Mouse (Mus musculus): ENCODE measurements around the gene Srebf1. TPM values are rescaled to one million over a fixed set of nuclear protein-coding genes. Genes with fewer than 3 reads are reported as not detected.

Gene Srebf1
- total and polyA plus RNA-seq, 3 experiments: 69.8 to 126 (median 120) TPM

DNA sequence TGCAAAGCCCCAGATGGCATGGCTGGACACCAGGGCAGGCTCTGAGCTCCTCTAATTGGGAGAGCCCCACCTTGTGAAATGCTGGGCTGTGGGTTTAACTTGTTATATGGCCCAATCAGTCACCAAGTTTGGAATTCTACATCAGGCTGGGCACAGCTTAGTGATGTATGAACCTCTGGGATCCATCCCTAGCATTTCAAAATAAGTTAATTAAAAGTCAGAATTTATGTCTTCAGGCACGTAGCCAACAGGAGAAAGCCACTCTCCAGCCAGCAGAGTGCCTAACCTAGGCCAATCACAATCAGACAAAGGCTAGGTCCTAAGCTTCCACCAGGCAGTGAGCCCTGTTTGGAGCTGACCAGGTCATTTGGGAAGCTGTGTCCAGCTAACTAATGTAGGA is 5.7 kb downstream of the Srebf1 start:
- Histone ChIP-seq H3K27me3 (replicated peaks) (no peaks in the 10 kb centered on the region), H3K9me3 (replicated peaks; ENCODE audit: low read length) (peaks cover 3% of the 10 kb centered on the region), H3K4me2 (ENCODE audit: insufficient read depth, low read depth, poor library complexity, severe bottlenecking) (no peak overlapping the region), H3K27ac (ENCODE audit: insufficient read depth, low read depth) (no peak overlapping the region), H3K36me3 (replicated peaks in 1 of 2; ENCODE audit: control insufficient read depth in 1 of 2, insufficient read depth in 1 of 2, low read length in 1 of 2) (peaks cover 16 to 61% of the 10 kb centered on the region in 2 experiments), H3K4me3 (replicated peaks in 1 of 3; ENCODE audit: low read depth in 2 of 3, low read length in 2 of 3, poor library complexity in 1 of 3) (no peak overlapping the region), H3K9ac (ENCODE audit: insufficient read depth, low read depth) (no peak overlapping the region), H3K79me2 (replicated peaks; ENCODE audit: control insufficient read depth, extremely low read depth, insufficient read depth, poor library complexity, severe bottlenecking) (peaks cover 42% of the 10 kb centered on the region), H3K4me1 (ENCODE audit: control insufficient read depth in 1 of 2, insufficient read depth in 2 of 2) (peaks cover 16 to 75% of the 10 kb centered on the region in 2 experiments)
- in situ Hi-C loops (cut with MboI; ENCODE audit: low pct_ligation_motif_present, low pct_unique_long_range_greater_than_20kb, low sequenced_read_pairs): no loop called here
- TF ChIP-seq SMC3 (IDR thresholded peaks at IDR 0.05; ENCODE audit: low read depth, low read length): no peak
- TF ChIP-seq SIN3A (IDR thresholded peaks at IDR 0.05; ENCODE audit: low read length): no peak
- TF ChIP-seq ETS1 (conservative IDR thresholded peaks at IDR 0.05; ENCODE audit: low read depth, low read length): no peak
- TF ChIP-seq JUND (conservative IDR thresholded peaks at IDR 0.05; ENCODE audit: low read depth, low read length): no peak
- TF ChIP-seq MXI1 (IDR thresholded peaks at IDR 0.05; ENCODE audit: low read depth, low read length): no peak
- TF ChIP-seq BHLHE40 (IDR thresholded peaks at IDR 0.05; ENCODE audit: low read depth, low read length): no peak
- no peak for TF ChIP-seq RAD21 (IDR thresholded peaks at IDR 0.05; ENCODE audit: low read depth, low read length)
- no peak for TF ChIP-seq CTCF (conservative IDR thresholded peaks at IDR 0.05 in 1 of 2, IDR thresholded peaks at IDR 0.05 in 1 of 2; ENCODE audit: low read depth in 2 of 2, low read length in 2 of 2)
- TF ChIP-seq POLR2AphosphoS2 (IDR thresholded peaks at IDR 0.05; ENCODE audit: low read depth, low read length): no peak
- no peak for TF ChIP-seq MYC (IDR thresholded peaks at IDR 0.05; ENCODE audit: low read depth, low read length)
- TF ChIP-seq UBTF (IDR thresholded peaks at IDR 0.05; ENCODE audit: low read depth, low read length): no peak
- TF ChIP-seq CHD2 (IDR thresholded peaks at IDR 0.05; ENCODE audit: low read length): no peak
- no peak for TF ChIP-seq POLR2A (IDR thresholded peaks at IDR 0.05; ENCODE audit: low read depth, low read length)
- TF ChIP-seq GABPA (IDR thresholded peaks at IDR 0.05; ENCODE audit: insufficient replicate concordance, low read depth, low read length): no peak
- no peak for TF ChIP-seq MAX (IDR thresholded peaks at IDR 0.05; ENCODE audit: low read length)
- TF ChIP-seq NELFE (IDR thresholded peaks at IDR 0.05; ENCODE audit: low read depth, low read length): no peak
- TF ChIP-seq TCF12 (IDR thresholded peaks at IDR 0.05; ENCODE audit: low read depth, low read length): no peak
- TF ChIP-seq PAX5 (IDR thresholded peaks at IDR 0.05; ENCODE audit: low read length): no peak
- TF ChIP-seq HCFC1 (IDR thresholded peaks at IDR 0.05; ENCODE audit: low read depth, low read length): no peak
- no peak for DNase-seq (ENCODE audit: extremely low read depth)
- dilution Hi-C loops (cut with MboI; ENCODE audit: extremely low pct_ligation_motif_present, extremely low pct_unique_long_range_greater_than_20kb, low sequenced_read_pairs): no loop called here

- Histone ChIP-seq H3K27ac (ENCODE audit: insufficient read depth, low read depth) (no peak overlapping the region), H3K9me3 (replicated peaks; ENCODE audit: low read length) (peaks cover 3% of the 10 kb centered on the region), H3K4me1 (ENCODE audit: control insufficient read depth in 1 of 2, insufficient read depth in 2 of 2) (peaks cover 27 to 81% of the 10 kb centered on the region in 2 experiments), H3K9ac (ENCODE audit: insufficient read depth, low read depth) (no peak overlapping the region), H3K4me2 (ENCODE audit: insufficient read depth, low read depth, poor library complexity, severe bottlenecking) (no peak overlapping the region), H3K36me3 (replicated peaks in 1 of 2; ENCODE audit: control insufficient read depth in 1 of 2, insufficient read depth in 1 of 2, low read length in 1 of 2) (peaks cover 10 to 65% of the 10 kb centered on the region in 2 experiments), H3K79me2 (replicated peaks; ENCODE audit: control insufficient read depth, extremely low read depth, insufficient read depth, poor library complexity, severe bottlenecking) (peaks cover 48% of the 10 kb centered on the region), H3K27me3 (replicated peaks) (no peaks in the 10 kb centered on the region), H3K4me3 (replicated peaks in 1 of 3; ENCODE audit: low read depth in 2 of 3, low read length in 2 of 3, poor library complexity in 1 of 3) (no peak overlapping the region)
- in situ Hi-C loops (cut with MboI; ENCODE audit: low pct_ligation_motif_present, low pct_unique_long_range_greater_than_20kb, low sequenced_read_pairs) (no loop called here), dilution Hi-C loops (cut with MboI; ENCODE audit: extremely low pct_ligation_motif_present, extremely low pct_unique_long_range_greater_than_20kb, low sequenced_read_pairs) (no loop called here)
- TF ChIP-seq RCOR1 (conservative IDR thresholded peaks at IDR 0.05; ENCODE audit: low read depth, low read length) (no peak), USF2 (conservative IDR thresholded peaks at IDR 0.05; ENCODE audit: low read depth, low read length) (no peak), CHD2 (IDR thresholded peaks at IDR 0.05; ENCODE audit: low read length) (no peak), NELFE (IDR thresholded peaks at IDR 0.05; ENCODE audit: low read depth, low read length) (no peak), MAX (IDR thresholded peaks at IDR 0.05; ENCODE audit: low read length) (no peak), POLR2AphosphoS2 (IDR thresholded peaks at IDR 0.05; ENCODE audit: low read depth, low read length) (no peak), IRF4 (IDR thresholded peaks at IDR 0.05; ENCODE audit: low read depth, low read length) (no peak), CTCF (conservative IDR thresholded peaks at IDR 0.05 in 1 of 2, IDR thresholded peaks at IDR 0.05 in 1 of 2; ENCODE audit: low read depth in 2 of 2, low read length in 2 of 2) (no peak), CHD1 (IDR thresholded peaks at IDR 0.05; ENCODE audit: low read depth, low read length) (no peak), PAX5 (IDR thresholded peaks at IDR 0.05; ENCODE audit: low read length) (no peak), RAD21 (IDR thresholded peaks at IDR 0.05; ENCODE audit: low read depth, low read length) (no peak), MXI1 (IDR thresholded peaks at IDR 0.05; ENCODE audit: low read depth, low read length) (no peak), ZKSCAN1 (IDR thresholded peaks at IDR 0.05; ENCODE audit: borderline replicate concordance, low read depth, low read length) (no peak), MAZ (IDR thresholded peaks at IDR 0.05; ENCODE audit: low read depth, low read length) (no peak), MAFK (IDR thresholded peaks at IDR 0.05; ENCODE audit: insufficient replicate concordance, low read length) (no peak)
- no peak for DNase-seq (ENCODE audit: extremely low read depth)
Observed at GRCm38 (mm10) chr11:60213266-60213665, 9.1 kb downstream of the Srebf1 start.

All from CH12.LX (cell line).